Mouse (Mus musculus) monocyte, adult 59 days (primary cell): ENCODE measurements around the gene Slc25a36. TPM values are rescaled to one million over a fixed set of nuclear protein-coding genes. Genes with fewer than 3 reads are reported as not detected.

Source experiments
- total RNA-seq, 2 experiments: library from RNA; stranded (reverse); gene quantifications; one replicate each; pipeline ENCODE4 v1.2.4; 2023

Gene Slc25a36
- total RNA-seq, result 10 to 100 TPM; 86.9 to 96.2 TPM

GRCm38 (mm10) chr9:97110571-97111390 is at the start of gene Slc25a36:
TSS of gene Slc25a36 (minus strand) at chr9:97111157.

Other genes with a start within 250 kb of the Slc25a36 start
- 1 to 10 TPM; 5.5 to 5.9 TPM for gene Pxylp1, start 218.5 kb downstream of the Slc25a36 start, total RNA-seq
- 1 to 10 TPM; 1.6 to 2.0 TPM for gene Spsb4, start 92.3 kb downstream of the Slc25a36 start, total RNA-seq